Mouse (Mus musculus) G1E (cell line): ENCODE results near the gene Lsamp.

Source experiments
- CTCF ChIP-seq: IDR thresholded peaks from 2 replicates; pipeline ENCODE4 v1.5.1; 2012; ENCODE audit warnings: low read depth, low read length, inconsistent platforms, mixed read lengths
- GATA1 ChIP-seq: IDR thresholded peaks from 2 replicates; pipeline ENCODE4 v1.6.1; 2012; ENCODE audit warnings: borderline replicate concordance, low read length, inconsistent platforms, mixed read lengths
- TAL1 ChIP-seq: conservative IDR thresholded peaks from 2 replicates; pipeline ENCODE4 v1.6.1; 2012; ENCODE audit warnings: low read depth, low read length, inconsistent platforms, mixed read lengths

GRCm38 (mm10) chr16:41745037-41745436, 1760.9 kb downstream of the Lsamp start:
- no peak for TF ChIP-seq CTCF
- TF ChIP-seq TAL1, result no peak
- no peak for TF ChIP-seq GATA1
